Mouse (Mus musculus) CD4-positive, CD25-positive, alpha-beta regulatory T cell, adult 4 months (primary cell): ENCODE measurements around the gene Ptdss2. TPM values are rescaled to one million over a fixed set of nuclear protein-coding genes. Genes with fewer than 3 reads are reported as not detected.

Source experiments
- polyA plus RNA-seq, 2 experiments: library from polyadenylated mRNA; unstranded; fragments of 100-300 nt; shearing (Covaris generic); gene quantifications; one replicate each; pipeline ENCODE4 v1.2.1; 2017

Gene Ptdss2
- polyA plus RNA-seq, 2 experiments from 2014 or later, result 6.7 to 10.1 TPM

Other genes with a start within 250 kb of the Ptdss2 start
- gene Psmd13, start 240.4 kb upstream of the Ptdss2 start, polyA plus RNA-seq, result 100 to 1,000 TPM in 1 of 2 experiments, 10 to 100 TPM in 1; 94.9 to 150 TPM
- gene Sirt3, start 240.1 kb upstream of the Ptdss2 start, polyA plus RNA-seq, result 10 to 100 TPM in 1 of 2 experiments, 1 to 10 TPM in 1; 9.4 to 12.6 TPM
- not detected for gene Cox8b, start 221.9 kb upstream of the Ptdss2 start, polyA plus RNA-seq
- gene Nlrp6, start 201.5 kb upstream of the Ptdss2 start, polyA plus RNA-seq, result not detected
- 10 to 100 TPM; 15.1 to 30.9 TPM for gene Pgghg, start 181.0 kb upstream of the Ptdss2 start, polyA plus RNA-seq
- not detected for gene Ifitm5, start 172.1 kb upstream of the Ptdss2 start, polyA plus RNA-seq
- under 1 TPM in 1 of 2 experiments, not detected in 1; 0.82 TPM for gene Gm45717, start 166.4 kb upstream of the Ptdss2 start, polyA plus RNA-seq
- 10 to 100 TPM; 39.6 to 46.5 TPM for gene Ifitm2, start 166.4 kb upstream of the Ptdss2 start, polyA plus RNA-seq
- not detected for gene Ifitm1, start 155.2 kb upstream of the Ptdss2 start, polyA plus RNA-seq
- 1 to 10 TPM; 2.9 to 4.4 TPM for gene Ifitm3, start 111.6 kb upstream of the Ptdss2 start, polyA plus RNA-seq
- not detected for gene Ifitm6, start 104.5 kb upstream of the Ptdss2 start, polyA plus RNA-seq
- gene Gm17387, start 93.3 kb upstream of the Ptdss2 start, polyA plus RNA-seq, result not detected
- 1 to 10 TPM; 6.6 to 7.8 TPM for gene B4galnt4, start 61.3 kb upstream of the Ptdss2 start, polyA plus RNA-seq
- gene Pkp3, start 44.2 kb upstream of the Ptdss2 start, polyA plus RNA-seq, result 100 to 1,000 TPM; 293 to 427 TPM
- gene Sigirr, start 21.8 kb upstream of the Ptdss2 start, polyA plus RNA-seq, result 100 to 1,000 TPM; 202 to 308 TPM
- gene Ano9, start 4.6 kb upstream of the Ptdss2 start, polyA plus RNA-seq, result not detected
- 100 to 1,000 TPM; 121 to 188 TPM for gene Rnh1, start 50.5 kb downstream of the Ptdss2 start, polyA plus RNA-seq
- 1 to 10 TPM; 3.8 to 4.3 TPM for gene Hras, start 71.6 kb downstream of the Ptdss2 start, polyA plus RNA-seq
- 1 to 10 TPM; 2.2 to 4.5 TPM for gene Lrrc56, start 71.8 kb downstream of the Ptdss2 start, polyA plus RNA-seq
- 1 to 10 TPM; 8.5 to 9.6 TPM for gene Lmntd2, start 91.7 kb downstream of the Ptdss2 start, polyA plus RNA-seq
- gene Rassf7, start 93.5 kb downstream of the Ptdss2 start, polyA plus RNA-seq, result 10 to 100 TPM; 14.2 to 15.9 TPM
- 10 to 100 TPM; 45.3 to 54.8 TPM for gene Phrf1, start 106.4 kb downstream of the Ptdss2 start, polyA plus RNA-seq
- 100 to 1,000 TPM; 119 to 231 TPM for gene Irf7, start 144.1 kb downstream of the Ptdss2 start, polyA plus RNA-seq
- gene Cdhr5, start 154.4 kb downstream of the Ptdss2 start, polyA plus RNA-seq, result not detected
- gene Sct, start 156.8 kb downstream of the Ptdss2 start, polyA plus RNA-seq, result not detected
- gene Drd4, start 169.6 kb downstream of the Ptdss2 start, polyA plus RNA-seq, result not detected
- gene Deaf1, start 205.3 kb downstream of the Ptdss2 start, polyA plus RNA-seq, result 10 to 100 TPM; 24.5 to 29.1 TPM
- 10 to 100 TPM; 28.5 to 52.5 TPM for gene Tmem80, start 205.4 kb downstream of the Ptdss2 start, polyA plus RNA-seq
- gene Eps8l2, start 216.5 kb downstream of the Ptdss2 start, polyA plus RNA-seq, result not detected